Mouse (Mus musculus): ENCODE measurements around the gene Zfp768.

GRCm38 (mm10) chr7:127363475-127363921, 18.1 kb upstream of the Zfp768 start:
- TF ChIP-seq POLR2A (IDR thresholded peaks at IDR 0.05; ENCODE audit: insufficient read length, low read depth) (no peak), E2F4 (IDR thresholded peaks at IDR 0.05; ENCODE audit: insufficient read depth) (no peak), USF1 (IDR thresholded peaks at IDR 0.05; ENCODE audit: low read depth) (no peak), TCF3 (IDR thresholded peaks at IDR 0.05; ENCODE audit: insufficient read length, low read depth) (no peak), MAX (IDR thresholded peaks at IDR 0.05; ENCODE audit: low read depth) (no peak), POLR2AphosphoS2 (IDR thresholded peaks at IDR 0.05; ENCODE audit: insufficient read length, low read depth) (no peak), MYOD1 (IDR thresholded peaks at IDR 0.05; ENCODE audit: control insufficient read depth in 1 of 3, insufficient read length in 2 of 3, low read depth in 2 of 3) (no peak), SRF (IDR thresholded peaks at IDR 0.05; ENCODE audit: control insufficient read depth, insufficient read length, low read depth) (no peak), CEBPB (IDR thresholded peaks at IDR 0.05; ENCODE audit: insufficient read depth, poor library complexity, severe bottlenecking) (no peak), MYOG (IDR thresholded peaks at IDR 0.05; ENCODE audit: control insufficient read depth in 1 of 3, insufficient read depth in 1 of 3, insufficient read length in 2 of 3, low read depth in 2 of 3) (no peak), TCF12 (IDR thresholded peaks at IDR 0.05; ENCODE audit: insufficient read depth, poor library complexity, severe bottlenecking) (no peak), REST (IDR thresholded peaks at IDR 0.05; ENCODE audit: insufficient read depth, insufficient read length) (no peak)

Measured in myocyte (in vitro differentiated cells).